Mouse (Mus musculus): ENCODE measurements at regions not wholly inside any gene's neighbourhood (a gene's known extent, or its start where the extent isn't known, plus 50 kb on each side); places are given as distances from the start of the nearest gene placed in this dataset.

DNA sequence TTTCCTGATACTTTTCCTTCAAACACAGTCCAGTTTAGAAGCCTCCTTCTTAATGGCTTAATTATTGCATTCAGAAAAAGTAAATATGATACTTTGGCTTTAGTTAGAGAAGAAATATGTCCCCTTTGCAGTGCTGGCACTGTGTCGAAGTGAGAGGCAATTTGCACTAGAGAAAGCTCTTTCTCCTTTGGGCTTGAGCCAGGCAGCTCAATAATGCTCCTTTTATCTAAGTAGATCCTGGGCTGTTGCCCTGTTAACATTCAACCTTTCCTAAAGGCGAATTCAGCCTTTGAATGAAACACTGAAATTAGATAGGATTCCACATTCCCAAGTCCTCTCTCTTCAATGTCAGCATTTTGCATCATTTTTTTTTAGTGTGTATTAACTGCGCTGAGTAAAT, 386.5 kb downstream of the Epha4 start:
- DNase-seq (ENCODE audit: low spot score in 2 of 2): no peak

DNA sequence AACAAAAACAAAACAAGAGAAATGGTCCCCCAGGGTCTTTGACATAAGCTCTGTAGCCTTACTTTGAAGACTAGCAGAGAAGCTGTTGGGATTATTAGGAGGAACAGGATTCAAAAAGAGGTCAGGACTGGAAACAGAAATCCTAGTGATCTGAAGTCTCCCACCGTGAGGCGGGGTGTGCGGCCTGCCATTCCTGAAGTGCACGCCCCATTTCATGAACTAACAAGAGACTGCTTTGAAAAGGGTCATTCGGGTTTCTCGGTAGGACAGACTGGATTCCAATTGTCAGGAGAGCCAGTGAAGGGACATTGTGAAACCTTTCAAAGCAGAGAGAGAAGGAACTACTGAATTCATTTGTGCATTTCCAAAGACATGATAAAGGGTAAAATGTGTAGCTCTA, 377.2 kb downstream of the Epha4 start:
- no peak for DNase-seq (ENCODE audit: low spot score in 2 of 2)

DNA sequence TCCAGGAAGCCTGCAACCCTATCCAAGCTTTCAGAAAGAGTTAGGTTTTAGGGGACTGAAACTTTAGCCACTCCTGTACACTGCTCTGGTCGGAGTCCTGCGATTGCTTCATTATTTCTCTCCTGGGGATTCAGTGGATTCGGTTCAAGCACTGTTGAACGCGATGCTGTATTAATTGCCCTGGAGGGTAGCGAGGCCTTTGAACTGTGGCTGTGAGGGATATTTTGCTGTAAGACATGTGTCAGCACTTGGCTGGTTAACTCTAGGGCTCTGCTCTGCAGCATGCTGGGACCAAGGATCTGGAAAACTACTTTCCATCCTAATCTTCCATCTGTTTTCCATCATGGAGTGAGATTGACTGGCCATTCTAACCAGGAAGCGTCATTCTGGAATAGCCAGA, 374.0 kb downstream of the Epha4 start:
- DNase-seq (ENCODE audit: low spot score in 2 of 2): no peak

DNA sequence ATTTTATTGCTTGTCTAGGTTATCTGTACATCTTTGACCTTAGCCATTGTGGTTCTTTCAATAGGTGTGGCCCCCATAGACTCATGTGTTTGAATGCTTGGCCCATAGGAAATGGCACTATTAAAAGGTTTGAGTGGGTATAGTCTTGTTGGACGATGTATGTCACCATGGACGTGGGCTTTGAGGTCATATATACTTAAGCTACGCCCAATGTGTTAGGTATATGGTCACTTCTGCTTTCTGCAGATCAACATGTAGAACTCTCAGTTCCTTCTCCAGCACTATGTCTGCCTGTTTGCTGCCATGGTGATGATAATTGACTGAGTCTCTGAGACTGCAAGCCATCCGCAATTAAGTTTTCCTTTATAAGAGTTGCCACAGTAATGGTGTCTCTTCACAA, 366.8 kb downstream of the Epha4 start:
- DNase-seq (ENCODE audit: low spot score in 2 of 2): no peak

DNA sequence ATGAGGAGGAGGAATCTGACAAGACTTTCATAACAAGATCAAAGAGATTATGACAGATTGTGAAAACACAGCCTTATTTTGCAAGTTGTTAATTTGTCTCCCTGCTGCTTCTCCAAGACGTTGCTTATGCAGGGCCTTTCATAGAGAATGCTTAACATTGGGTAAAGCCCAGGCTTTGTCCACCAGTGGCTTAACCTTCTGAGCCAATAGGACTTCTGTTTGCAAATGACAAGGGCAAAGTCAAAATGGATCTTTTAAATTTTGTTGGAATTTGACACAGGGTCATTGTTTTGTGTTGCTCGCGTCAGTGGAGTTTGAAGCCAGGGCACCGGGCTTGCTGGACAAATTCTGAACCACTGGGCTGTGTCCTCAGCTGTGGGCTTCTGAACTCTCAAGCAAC, 346.6 kb downstream of the Epha4 start:
- DNase-seq (ENCODE audit: low spot score in 2 of 2): no peak

DNA sequence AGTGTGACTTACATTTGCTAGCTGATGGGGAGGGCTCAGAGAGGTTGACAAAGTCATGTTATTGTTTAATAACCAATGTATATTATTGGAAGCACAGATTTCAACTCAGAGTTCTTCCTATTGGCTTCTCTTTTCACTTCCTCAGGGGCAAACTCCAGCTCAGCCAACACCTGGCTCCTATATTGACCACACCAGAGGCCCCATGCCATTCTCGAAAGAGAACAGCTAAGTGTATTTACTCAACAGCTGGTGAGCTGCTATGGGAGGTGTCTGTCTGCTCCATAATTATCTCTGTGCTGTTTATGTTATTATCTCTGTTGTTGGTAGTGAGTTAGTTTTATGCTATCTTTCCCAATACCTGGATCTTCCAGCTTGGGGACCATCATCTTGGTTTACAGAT, 342.4 kb downstream of the Epha4 start:
- no peak for DNase-seq (ENCODE audit: low spot score in 2 of 2)

DNA sequence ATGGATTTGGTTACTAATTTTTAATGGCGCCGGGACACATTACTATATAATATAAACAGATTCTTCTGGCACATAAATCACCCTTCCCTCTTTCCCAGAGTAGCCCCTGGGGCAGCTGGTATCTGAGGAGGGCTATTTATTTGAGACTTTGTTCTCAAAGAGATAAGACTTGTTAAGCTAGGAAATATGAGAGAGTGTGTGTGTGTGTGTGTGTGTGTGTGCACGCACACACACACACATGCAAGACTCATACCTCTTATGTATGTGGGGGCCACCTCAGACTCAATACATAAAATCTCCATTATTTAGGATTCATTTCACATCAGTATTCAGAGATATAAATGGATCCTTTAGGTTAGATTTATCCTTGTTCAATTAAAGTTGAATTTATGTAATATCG, 340.1 kb downstream of the Epha4 start:
- no peak for DNase-seq (ENCODE audit: low spot score in 2 of 2)

DNA sequence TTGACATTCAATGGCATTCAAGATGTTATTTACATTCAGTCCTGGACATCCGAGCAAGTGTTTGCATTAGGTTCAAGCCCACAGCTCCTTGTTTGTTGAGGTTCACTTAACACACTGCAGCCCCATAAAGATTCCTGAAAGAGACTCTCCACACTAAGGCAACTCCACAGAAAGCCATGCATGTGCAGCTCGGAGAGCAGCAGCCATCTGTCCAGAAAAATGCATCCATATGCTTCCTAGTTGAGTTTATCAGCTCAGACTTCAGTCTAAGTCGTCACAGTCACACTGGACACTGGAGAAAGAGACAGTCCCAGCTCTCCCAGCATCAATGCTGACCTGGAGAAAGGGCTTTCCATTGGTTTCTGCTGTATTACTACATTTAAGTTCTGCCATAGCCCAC, 339.7 kb downstream of the Epha4 start:
- DNase-seq (ENCODE audit: low spot score in 2 of 2): no peak

DNA sequence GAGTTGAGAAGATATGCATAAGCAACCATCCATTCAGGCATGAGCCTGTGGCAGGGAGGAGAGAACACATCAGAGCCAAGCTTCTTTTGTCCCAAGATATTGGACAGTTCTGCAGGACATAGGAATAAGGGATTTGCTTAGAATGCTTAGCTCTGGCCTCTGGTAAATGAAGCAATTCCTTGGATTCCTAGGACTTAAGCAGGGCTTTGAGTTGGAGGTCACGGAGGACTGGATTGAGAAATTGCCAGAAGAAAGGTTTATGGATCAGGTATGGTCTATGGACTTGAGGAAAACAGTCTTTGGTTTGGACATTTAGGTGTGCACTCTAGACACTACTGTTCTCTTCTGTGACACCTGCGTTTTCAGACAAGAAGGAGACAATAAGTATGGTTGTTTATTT, 338.4 kb downstream of the Epha4 start:
- DNase-seq (ENCODE audit: low spot score in 2 of 2): no peak

DNA sequence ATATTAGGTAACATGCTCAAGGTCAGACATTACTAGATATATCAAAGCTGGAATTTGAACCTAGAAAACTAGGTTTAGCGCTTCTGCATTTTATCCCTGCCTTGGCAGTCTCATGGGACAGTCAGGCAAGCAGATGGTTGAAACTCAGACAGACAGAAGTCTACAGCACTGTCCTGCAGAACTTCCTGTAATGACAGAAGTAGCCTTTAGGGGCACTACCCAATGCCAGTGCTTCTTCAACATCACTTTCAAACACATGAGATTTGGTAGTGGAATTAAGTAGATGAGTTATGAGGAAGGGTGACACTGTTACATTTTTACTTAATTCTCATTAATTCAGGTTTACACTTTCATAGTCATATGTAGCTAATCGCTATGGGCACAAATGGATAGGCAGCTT, 330.9 kb downstream of the Epha4 start:
- no peak for DNase-seq (ENCODE audit: low spot score in 2 of 2)

DNA sequence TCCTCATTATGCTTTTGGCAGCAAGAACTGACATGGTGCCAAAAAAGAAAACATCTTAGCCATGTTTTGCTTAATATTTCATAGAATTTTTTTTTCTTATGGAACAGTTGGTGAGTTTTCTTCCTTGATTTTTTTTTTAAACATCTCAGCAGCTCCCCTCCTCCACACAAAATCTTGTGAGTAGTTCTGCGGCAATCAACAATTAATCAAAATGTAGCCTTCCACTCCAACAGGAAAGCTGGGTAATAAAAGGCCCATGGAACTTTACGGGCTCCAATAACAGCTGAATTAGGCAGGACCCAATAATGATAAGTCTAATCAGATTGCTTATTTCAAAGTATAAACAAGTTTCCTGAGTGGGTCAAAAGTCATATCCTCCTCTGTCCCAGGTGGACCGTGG, 324.7 kb downstream of the Epha4 start:
- DNase-seq (ENCODE audit: low spot score in 2 of 2): no peak

DNA sequence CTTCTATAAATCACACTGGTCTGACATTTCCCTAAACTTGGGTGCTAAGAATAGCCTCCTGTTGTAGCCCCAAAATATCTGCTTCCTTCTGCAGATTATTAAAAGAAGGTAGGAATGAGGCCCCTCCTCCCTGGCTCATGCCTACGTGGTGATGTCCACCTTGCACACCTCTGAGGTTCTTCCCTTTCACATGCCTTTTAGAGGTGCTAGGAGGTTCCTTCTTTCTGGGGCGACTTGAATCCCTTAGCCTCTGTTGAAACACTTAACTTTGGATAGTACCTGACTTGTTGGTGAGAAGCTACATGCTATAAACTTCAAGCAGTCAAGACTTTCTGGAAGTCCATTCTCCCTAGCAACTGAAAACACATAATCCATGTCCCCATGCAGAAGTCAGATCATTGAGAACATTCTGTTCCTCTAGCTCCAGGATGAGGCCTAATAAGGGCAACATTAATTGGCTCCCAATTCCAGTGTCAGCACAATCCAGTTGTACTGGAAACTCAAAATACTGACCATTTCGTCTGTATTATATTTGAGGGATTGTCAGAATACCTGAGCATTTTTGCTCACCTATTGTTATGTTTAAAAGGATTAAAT, 313.5 kb downstream of the Epha4 start:
- DNase-seq (ENCODE audit: low spot score in 2 of 2): no peak

DNA sequence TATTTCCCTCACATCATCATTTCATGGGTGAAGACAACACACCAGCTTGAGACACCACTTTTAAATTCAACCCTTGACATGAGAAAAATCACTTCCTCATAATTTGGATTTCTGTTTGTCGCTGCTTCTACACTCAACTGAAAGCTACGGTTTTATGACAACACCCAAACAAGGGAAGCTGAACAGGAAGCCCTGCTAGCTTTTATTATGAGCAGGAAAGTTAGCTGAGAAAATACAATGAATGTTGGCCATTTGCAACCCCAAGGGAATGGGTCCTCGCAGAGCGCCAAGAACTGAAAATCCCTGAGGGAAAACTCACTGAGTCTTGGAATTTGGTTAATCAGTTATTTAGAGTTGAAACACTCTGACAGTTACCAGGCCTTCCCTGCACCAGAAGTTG, 311.9 kb downstream of the Epha4 start:
- DNase-seq (ENCODE audit: low spot score in 2 of 2): no peak

DNA sequence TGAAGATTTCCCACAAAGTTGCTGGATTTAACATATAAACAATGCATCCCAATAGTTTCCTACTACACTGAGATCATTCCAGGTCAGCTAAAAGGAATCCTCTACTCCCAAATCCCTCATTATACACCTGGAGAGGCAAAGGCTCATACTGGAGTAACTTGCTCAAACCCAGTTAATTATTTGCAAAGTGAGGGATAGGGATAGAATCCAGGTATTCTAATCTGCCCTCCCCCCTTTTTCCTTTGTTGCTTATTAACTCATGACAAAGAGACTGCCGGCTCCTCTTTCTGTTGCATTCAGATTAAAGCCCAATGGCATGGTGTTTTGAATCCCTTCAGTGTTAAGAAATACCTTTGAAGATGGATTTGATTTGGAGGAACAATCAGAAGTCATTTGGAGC, 308.4 kb downstream of the Epha4 start:
- DNase-seq (ENCODE audit: low spot score in 2 of 2): no peak

DNA sequence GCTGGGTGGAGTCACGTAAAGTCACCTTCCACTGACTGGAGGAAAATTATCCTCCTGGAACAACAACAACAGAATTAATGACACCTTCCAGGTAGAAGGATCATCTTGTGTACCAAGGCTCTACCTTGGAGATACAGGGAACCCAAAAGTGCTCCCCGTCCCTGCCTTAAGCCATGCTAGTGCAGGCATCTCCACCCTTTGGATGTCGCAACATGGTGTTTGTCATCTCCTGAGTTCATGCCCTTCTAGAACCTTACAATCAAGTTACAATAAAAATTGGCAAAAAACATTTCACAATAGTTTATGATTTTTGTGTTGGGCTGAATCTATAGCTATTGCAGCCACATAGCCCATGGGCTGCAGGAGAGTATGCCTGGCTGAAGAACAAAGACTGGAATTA, 305.5 kb downstream of the Epha4 start:
- no peak for DNase-seq (ENCODE audit: low spot score in 2 of 2)

DNA sequence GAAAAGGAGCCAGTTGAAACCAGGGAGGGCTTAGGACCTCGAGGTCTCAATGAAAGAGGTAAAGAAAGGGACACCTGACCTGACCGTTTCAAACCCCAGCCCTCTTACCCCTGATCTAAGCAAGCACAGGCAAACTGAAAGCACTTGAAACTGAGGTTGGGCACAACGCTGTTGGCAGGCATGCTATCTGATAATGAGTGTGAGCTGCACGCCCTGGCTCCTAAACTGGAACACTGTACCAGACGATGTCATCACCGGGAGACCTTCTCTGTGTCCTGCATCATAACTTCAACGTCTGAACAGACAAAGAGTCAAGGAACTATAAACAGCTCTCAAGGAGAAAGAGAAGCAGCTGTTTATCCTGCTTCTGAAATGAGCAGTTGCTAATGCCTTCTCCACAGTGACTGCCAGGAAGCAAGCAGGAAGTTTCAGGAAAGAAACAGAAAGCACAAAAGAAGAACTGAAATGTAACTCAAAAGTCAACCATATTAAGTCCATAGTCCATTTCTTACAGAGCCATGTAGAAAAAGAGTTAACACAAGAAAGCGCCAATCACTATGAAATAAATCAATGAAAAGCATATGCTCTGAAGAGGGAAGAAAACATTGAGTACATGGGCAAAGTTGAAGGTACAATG, 301.3 kb downstream of the Epha4 start:
- no peak for DNase-seq (ENCODE audit: low spot score in 2 of 2)

DNA sequence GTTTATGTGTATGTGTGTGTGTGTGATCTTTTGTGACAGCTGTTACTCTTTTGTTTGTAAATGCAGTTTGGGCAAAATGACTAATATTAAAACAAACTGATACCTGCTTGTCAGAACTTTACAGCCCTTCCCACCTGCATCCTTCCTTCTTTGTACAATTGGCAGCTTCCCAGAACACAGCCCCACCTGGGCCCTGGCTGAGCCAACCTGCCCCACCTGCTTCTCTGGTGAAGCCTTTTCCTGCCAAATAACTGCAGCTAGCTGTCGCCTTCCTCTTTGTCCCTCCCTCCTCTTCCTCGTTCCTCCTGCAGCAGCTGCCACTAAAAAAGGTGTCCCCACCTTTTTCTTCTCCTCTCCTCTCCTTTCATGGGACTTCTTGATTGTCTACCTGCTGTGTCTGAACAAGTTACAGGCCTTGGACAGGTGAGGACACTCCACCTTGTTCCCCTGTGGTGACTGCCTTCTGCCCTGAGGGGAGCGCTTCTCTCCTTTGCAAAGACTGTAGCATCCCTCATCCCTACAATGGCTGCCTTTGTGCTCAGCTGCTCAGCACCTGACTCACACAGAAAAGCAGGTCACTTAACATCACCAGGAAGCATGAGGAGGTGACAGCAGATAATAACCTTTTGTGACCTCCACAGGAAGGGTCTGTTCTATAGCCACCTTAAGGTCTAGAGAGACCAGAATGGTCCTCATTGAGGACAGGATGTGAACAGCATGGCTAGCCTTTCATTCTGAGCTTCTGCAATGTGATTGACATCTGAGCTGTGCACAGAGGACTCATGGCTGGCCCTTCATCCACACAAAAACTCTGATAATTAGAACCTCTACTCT, 295.2 kb downstream of the Epha4 start:
- DNase-seq (ENCODE audit: low spot score in 2 of 2): no peak

DNA sequence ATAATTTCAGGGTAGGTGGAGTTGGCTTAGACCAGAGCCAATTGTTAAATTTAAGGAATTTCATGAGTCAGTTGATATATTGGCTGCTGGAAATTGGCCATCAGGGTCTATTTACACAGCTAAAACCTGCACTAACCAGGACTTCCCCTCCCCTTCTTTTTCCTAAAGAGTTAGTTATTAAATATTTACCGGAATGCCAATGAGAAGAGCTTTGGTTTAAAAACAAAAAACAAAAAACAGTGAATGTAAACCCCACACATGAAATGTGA, 294.6 kb downstream of the Epha4 start:
- no peak for DNase-seq (ENCODE audit: low spot score in 2 of 2)

DNA sequence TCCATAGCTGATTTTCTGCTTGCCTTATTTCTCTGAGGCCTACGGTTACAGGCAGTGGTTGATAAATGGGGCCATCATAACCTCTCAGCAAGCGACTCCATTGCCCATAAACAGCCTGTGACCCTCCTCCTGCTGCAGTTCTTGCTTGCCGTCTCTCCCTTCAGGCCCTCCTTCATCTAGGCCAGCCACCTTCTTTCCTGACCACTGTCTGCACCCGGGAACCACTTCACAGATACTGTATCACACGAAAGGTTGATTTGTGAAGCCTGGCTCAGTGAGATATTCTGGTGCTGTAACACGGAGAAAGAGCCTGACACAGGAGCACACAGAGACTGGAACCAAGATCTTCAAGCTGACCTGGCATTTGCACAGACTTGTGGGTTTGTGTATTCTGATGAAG, 294.1 kb downstream of the Epha4 start:
- DNase-seq (ENCODE audit: low spot score in 2 of 2): no peak

DNA sequence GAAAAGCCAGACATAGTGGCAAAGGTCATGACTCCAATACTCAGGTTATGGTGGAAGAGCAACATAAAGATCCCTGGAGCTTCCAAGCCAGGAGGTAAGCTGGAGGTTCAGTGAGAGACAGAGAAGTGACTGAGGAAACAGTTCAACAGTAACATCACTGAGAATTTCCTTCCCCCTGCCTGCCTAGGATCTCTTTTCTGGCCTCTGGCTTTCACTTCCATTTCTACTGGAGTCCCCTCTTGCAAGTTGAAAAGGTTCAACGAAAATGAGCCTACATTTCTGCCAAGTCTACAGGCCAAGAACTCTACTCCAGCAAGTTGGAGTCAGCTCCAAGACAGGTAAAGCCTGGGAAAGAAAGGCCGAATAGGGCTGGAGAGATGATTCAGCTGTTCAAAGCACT, 293.0 kb downstream of the Epha4 start:
- DNase-seq (ENCODE audit: low spot score in 2 of 2): no peak

DNA sequence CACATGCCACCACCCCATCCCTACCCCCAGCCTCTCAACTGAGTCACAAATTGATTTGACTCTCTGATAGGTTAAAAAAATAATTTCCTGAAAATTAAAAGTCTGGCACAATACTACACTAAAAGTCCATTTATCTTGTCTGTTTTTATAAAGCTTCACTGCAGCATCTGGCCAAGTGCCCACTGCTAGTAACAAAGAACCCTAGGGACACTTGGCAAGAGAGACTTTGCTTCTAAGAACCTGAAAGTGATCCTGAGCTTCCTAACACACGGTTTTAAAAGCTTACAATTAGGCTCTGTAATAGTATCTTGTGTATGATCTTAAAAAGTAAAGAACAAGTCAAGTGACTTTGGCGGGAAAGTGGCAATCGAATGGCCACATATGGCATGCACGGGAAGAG, 288.3 kb downstream of the Epha4 start:
- DNase-seq (ENCODE audit: low spot score in 2 of 2): no peak

DNA sequence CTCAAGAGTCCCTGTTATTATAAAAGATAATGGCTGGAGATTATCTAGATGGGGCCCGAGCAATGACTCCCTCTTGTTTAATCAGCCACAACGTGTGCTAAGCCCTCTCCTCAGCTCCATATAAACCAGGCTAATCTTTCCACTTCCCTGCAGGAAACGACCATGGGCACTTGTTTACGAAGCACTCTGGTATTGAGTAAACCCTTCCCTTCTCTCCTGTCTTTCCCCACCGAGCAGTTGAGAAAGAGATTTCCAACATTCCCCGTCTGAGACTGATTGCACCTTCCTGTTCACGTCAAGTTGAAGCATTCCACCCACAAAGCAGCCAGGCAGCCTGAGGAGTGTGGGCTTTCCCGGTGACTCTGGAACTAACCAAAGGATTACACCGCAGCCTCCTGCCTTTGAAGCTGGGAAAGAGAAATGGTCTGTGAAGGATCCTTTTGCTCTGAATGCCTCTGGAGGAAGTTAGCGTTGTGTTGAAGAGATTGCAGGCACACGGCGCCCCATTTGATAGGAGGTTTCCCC, 287.8 kb downstream of the Epha4 start:
- no peak for DNase-seq (ENCODE audit: low spot score in 2 of 2)

DNA sequence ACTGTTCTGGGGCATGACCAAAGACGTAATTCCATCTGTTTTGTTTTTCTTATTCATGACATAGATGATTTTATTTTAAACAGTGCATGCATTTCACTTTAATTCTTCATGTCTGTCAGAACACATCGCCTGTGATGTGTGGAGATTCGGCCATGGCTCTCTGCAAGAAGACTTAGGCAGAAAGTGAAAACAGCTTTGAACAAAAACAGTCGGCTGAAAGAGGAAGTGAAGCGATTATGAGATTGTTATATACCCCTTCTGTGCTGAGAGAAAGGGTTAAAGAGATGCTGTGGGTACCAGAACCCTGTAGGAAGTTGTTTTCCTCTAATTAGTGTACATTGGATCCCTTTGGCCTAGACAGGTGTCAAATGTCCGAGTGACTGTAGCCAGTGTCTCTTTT, 287.1 kb downstream of the Epha4 start:
- DNase-seq (ENCODE audit: low spot score in 2 of 2): no peak

Measured in layer of hippocampus, postnatal 10 days (tissue).